Mouse (Mus musculus) stomach, postnatal 0 days (tissue): ENCODE results near the gene Dpy19l3.

Experiments
- CTCF ChIP-seq: IDR thresholded peaks from 2 replicates; pipeline ENCODE4 v1.5.1; 2016; ENCODE audit warnings: antibody characterized with exemption, low read depth, mild to moderate bottlenecking, moderate library complexity
- EP300 ChIP-seq: optimal IDR thresholded peaks from 2 replicates; pipeline ENCODE3; 2016; ENCODE audit warnings: antibody characterized with exemption

DNA sequence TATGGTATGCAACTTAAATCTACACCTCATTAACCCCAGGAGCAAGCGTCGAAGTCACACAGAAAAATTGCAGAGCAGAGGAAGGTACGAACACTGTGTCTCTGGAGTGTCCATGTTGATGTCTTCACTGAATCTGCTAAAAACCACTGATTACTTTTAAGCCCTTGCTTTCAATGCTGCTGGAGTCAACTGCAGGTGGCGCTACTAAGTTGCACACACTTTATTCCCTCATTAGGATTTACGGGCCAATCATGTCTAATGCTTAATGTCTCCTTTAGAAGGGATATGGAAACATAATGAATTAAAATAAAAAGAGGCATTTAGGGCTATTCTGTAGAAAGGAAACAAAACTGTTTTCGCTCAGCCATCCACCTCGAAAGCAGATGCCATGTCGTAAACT is 35.9 kb upstream of the Dpy19l3 start:
- TF ChIP-seq EP300 (no peak), CTCF (peak; percentile 71)
